Mouse (Mus musculus) liver, adult 2 months (tissue): ENCODE measurements around the gene Obscn.

Experiments
- CTCF ChIP-seq: fragments of 200-500 bp; IDR thresholded peaks from 2 replicates; pipeline ENCODE4 v1.5.1; 2011; ENCODE audit warnings: low read depth, low read length, control low read depth
- POLR2A ChIP-seq: fragments of 200-500 bp; IDR thresholded peaks from 2 replicates; pipeline ENCODE4 v1.6.1; 2011; ENCODE audit warnings: low read length, control low read depth; ENCODE audit not compliant: insufficient read depth; ENCODE audit errors: extremely low read depth

- TF ChIP-seq POLR2A (no peak), CTCF (no peak)
These were observed 57.9 kb downstream of the Obscn start for GRCm38 (mm10) chr11:59078311-59078710.
